Mouse (Mus musculus): ENCODE results near the gene Eml6.

- TF ChIP-seq CTCF (IDR thresholded peaks at IDR 0.05; ENCODE audit: low read depth) (no peak), EP300 (IDR thresholded peaks at IDR 0.05; ENCODE audit: low read depth) (no peak)
Observed at GRCm38 (mm10) chr11:29909330-29909729, 116.5 kb downstream of the Eml6 start.
